Mouse (Mus musculus) layer of hippocampus, adult 2 months (tissue): ENCODE data around the gene Mbtd1. TPM values are rescaled to one million over a fixed set of nuclear protein-coding genes. Genes with fewer than 3 reads are reported as not detected.

Source experiments
- DNase-seq, 2 experiments: peaks; one replicate each; pipeline ENCODE4 v3.0.0; 2022; ENCODE audit warnings: low spot score in 2 of 2
- H3K27ac ChIP-seq: fragments of 200-600 bp; 2 replicates; pipeline ENCODE4 v1.8.1; 2022
- H3K4me3 ChIP-seq: fragments of 200-600 bp; 2 replicates; pipeline ENCODE4 v1.8.1; 2022; ENCODE audit warnings: mild to moderate bottlenecking
- CTCF ChIP-seq: fragments of 200-600 bp; conservative IDR thresholded peaks from 2 replicates; pipeline ENCODE4 v1.8.1; 2022; ENCODE audit warnings: antibody characterized with exemption, mild to moderate bottlenecking, moderate library complexity
- total RNA-seq, 2 experiments: library from RNA; stranded (reverse); gene quantifications; 2 replicates each; pipeline ENCODE4 v1.2.3; 2021

The Mbtd1 gene
- total RNA-seq, 2 experiments from 2014 or later = 35.4 to 42.8 TPM

DNA sequence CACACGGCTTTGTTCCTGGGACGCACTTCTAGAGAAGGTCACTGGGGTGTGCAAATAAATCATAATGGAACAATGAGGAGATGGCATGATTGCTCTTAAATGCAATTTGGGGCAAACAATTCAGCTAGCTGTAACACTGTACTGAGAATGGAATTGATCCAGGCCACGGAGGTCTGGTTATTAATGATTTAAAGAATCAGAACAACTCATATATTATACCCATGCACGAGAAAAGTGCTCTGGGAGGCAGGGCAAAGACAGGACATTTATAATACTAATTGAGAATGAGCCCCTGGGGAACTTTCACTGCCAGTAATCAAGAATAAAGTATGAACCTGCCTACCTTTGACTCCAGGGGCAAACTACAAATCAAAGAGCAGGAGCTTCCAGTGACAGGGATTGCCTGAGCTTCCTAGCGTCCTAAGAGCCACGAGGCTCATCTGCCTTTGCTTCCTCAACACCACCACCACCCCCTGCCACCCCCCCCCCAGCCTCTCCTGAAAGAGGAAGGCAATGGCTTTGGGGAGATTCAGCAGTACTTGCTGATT, 93.9 kb downstream of the Mbtd1 start:
- no peak for DNase-seq
- TF ChIP-seq CTCF = no peak
- Histone ChIP-seq H3K4me3 (no peak overlapping the region), H3K27ac (no peak overlapping the region)

DNA sequence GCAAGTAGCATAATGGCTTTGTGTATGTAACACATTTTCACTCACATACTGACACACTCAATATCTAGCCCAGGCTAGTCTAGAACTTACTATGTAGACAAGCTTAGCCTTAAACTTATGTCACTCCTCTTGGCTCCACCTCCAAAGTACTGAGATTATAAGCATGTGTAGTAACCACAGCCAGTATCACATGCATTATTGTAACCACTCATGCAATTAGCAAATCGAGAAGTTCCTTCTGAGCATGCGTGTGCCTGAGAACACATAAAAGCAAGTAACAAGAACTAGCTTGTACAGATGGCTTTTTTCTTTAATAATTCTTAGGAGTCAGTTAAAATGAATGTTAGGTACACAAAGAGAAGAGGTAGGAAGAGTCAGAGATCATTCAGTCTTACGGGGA, 99.0 kb downstream of the Mbtd1 start:
- Histone ChIP-seq H3K27ac (no peak overlapping the region), H3K4me3 (no peak overlapping the region)
- DNase-seq = no peak
- TF ChIP-seq CTCF = no peak

- no peak overlapping the region for H3K4me3 ChIP-seq
- TF ChIP-seq CTCF = no peak
- no peak overlapping the region for H3K27ac ChIP-seq
- no peak for DNase-seq
These were observed 99.6 kb downstream of the Mbtd1 start for GRCm38 (mm10) chr11:93985265-93985664.

GRCm38 (mm10) chr11:93986298-93986697, 100.6 kb downstream of the Mbtd1 start:
- Histone ChIP-seq H3K4me3 (no peak overlapping the region), H3K27ac (no peak overlapping the region)
- no peak for TF ChIP-seq CTCF
- no peak for DNase-seq

DNA sequence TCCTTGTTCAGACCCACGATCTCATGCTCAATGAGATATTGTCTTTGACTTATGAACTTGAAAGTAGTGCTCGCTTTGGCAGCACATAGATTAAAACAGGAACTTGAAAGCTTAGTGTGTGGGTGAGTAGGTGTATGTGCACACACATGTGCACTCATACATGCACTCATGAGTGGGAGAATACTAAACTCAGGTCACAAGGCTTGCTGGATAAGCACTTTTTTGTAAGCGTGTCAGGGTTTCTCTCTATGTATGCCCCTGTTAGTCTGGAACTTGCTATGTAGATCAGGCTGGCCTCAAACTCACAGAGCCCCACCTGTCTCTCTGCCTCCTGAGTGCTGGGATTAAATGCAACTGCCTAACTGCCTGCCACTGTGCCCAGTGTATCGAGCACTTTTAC, 101.4 kb downstream of the Mbtd1 start:
- no peak for DNase-seq
- no peak overlapping the region for H3K27ac ChIP-seq
- no peak for TF ChIP-seq CTCF
- H3K4me3 ChIP-seq = no peak overlapping the region

GRCm38 (mm10) chr11:93987625-93988327, 102.1 kb downstream of the Mbtd1 start:
- H3K27ac ChIP-seq = peak overlapping the region; percentile 53
- no peak overlapping the region for H3K4me3 ChIP-seq
- DNase-seq = no peak
- no peak for TF ChIP-seq CTCF

DNA sequence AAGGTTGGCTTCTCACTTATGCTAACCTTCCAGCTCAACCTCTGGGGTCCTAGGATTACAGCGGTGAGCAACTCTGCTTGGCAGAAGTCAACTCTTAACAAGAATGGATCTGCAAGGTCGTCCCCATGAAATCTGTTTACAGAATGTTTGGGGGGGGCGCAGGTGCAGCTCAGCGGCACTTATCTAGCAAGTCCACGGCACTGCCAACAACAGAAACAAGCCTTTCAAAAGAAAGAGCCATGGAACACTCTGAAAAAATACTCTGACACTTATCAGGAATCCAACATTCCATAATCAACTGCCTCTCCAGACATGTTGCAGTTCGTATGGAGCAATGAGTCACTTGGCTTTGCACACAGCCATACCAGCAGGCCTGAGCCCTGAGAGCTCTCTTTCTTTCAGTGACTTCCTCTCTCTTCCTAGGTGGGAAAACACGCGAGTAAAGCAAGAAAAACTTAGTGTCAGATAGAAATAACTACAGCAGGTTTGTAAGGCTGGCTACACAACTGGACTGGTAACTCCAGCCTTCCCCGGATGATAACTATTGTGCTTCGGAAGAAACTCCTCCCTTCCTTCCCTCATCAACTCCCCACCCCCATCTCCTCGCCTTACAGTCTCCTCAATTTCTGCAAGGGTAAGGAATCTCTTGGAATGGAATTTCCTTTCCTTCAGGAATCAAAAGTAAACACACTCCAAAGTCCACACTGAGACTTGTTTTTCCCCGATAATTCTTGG, 102.8 kb downstream of the Mbtd1 start:
- no peak for TF ChIP-seq CTCF
- no peak for DNase-seq
- Histone ChIP-seq H3K27ac (peak overlapping the region; percentile 53), H3K4me3 (no peak overlapping the region)

DNA sequence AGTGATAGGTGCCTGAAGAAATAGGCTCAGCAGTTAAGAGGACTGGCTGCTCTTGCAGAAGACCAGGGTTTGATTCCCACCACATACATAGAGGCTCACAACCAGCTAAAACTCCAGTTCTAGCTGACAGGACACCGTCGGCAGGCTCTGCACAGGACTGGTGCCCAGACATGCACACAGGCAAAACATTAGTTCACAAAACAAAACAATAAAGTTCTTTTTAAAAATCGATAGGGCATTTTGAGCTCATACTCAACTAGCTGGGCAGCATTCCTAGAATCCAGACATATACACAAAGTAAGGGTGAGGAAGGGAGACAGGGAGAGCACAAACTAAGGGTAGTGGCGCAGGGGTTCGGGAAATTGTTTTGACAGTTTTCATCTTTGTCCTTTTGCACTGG, 108.9 kb downstream of the Mbtd1 start:
- peak overlapping the region; percentile 98 for H3K27ac ChIP-seq
- TF ChIP-seq CTCF = no peak
- peak overlapping the region; percentile 80 for H3K4me3 ChIP-seq
- DNase-seq = no peak

DNA sequence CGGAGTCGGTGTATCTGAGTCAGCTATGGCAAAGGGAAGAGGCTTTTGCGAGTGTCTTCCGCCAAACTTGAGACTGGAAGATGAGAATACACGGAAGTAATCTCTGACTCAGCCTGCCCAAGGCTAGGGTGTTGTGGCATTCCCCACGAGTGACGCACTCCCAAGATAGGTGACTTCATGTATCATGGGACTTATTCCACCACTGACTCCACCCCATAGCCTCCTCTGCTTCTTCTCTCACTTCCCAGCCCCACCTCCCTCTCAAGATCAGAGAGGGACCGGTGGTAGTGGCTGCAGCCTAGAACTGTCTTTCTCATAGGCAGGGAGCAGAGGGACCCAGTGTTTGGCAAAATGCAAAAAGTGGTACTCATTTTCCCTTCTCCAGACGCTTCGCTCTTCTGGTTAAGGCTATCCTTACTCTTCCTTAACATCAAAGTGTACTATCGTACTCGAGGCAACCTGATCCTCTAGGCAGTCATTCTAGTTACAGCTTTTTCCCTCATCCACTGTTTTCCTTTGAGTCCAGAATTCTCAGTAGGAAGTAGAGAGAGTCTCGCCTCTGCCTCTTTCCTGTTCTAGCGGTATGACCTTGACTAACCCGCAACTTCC, 109.6 kb downstream of the Mbtd1 start:
- peak; percentile 60 to 86 for DNase-seq
- no peak for TF ChIP-seq CTCF
- Histone ChIP-seq H3K27ac (peak overlapping the region; percentile 98), H3K4me3 (peak overlapping the region; percentile 80)

GRCm38 (mm10) chr11:93995720-93996305, 110.2 kb downstream of the Mbtd1 start, which contains the start of gene Spag9:
TSS of gene Spag9 (plus strand) at chr11:93996091.
- peak; percentile 91 to 92 for DNase-seq
- TF ChIP-seq CTCF = no peak
- Histone ChIP-seq H3K27ac (peak within 1 kb of the TSS; percentile 98), H3K4me3 (peak within 1 kb of the TSS; percentile 95)

Other genes starting within 250 kb of the Mbtd1 start
- 10 to 100 TPM; 23.8 to 24.2 TPM for gene Utp18, start 86 bp upstream of the Mbtd1 start, total RNA-seq
- 100 to 1,000 TPM in 1 of 2 experiments, 10 to 100 TPM in 1; 80.1 to 110 TPM for gene Nme2, start 70.4 kb downstream of the Mbtd1 start, total RNA-seq
- 100 to 1,000 TPM in 1 of 2 experiments, 10 to 100 TPM in 1; 96.8 to 111 TPM for gene Gm20390, start 82.4 kb downstream of the Mbtd1 start, total RNA-seq
- 10 to 100 TPM; 68.7 to 75.0 TPM for gene Nme1, start 82.7 kb downstream of the Mbtd1 start, total RNA-seq
- 100 to 1,000 TPM; 213 to 217 TPM for gene Spag9, start 110.2 kb downstream of the Mbtd1 start, total RNA-seq